Mouse (Mus musculus): ENCODE data around the gene Igf2bp2.

The Igf2bp2 gene

DNA sequence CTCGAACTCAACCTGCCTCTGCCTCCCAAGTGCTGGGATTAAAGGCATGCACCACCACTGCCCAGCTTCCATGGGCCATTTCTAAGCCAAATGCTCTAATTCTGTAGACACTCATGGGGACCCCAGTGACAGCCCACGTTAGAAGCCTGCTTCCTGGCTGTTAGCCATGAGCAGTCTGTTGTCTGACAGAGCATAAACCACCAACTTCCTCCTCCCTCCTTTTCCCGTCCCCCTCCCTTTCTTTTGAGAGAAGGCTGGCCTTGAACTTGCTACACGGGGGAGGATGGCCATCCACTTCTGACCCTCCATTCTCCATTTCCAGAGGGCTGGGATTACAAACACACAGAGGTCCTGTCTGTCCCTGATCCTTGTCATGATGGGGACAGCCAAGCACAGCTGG, 100.8 kb downstream of the Igf2bp2 start:
- Histone ChIP-seq H3K36me3 (ENCODE audit: insufficient read depth, low read length) (peaks cover 87% of the 10 kb centered on the region), H3K4me1 (replicated peaks; ENCODE audit: low read depth, low read length) (peaks cover 64% of the 10 kb centered on the region), H3K27me3 (ENCODE audit: insufficient read depth, low read length) (no peaks in the 10 kb centered on the region), H3K4me3 (replicated peaks; ENCODE audit: low read length) (no peak overlapping the region), H3K9me3 (ENCODE audit: low read length) (no peaks in the 10 kb centered on the region)
- no peak for TF ChIP-seq CTCF (conservative IDR thresholded peaks at IDR 0.05; ENCODE audit: low read length)

DNA sequence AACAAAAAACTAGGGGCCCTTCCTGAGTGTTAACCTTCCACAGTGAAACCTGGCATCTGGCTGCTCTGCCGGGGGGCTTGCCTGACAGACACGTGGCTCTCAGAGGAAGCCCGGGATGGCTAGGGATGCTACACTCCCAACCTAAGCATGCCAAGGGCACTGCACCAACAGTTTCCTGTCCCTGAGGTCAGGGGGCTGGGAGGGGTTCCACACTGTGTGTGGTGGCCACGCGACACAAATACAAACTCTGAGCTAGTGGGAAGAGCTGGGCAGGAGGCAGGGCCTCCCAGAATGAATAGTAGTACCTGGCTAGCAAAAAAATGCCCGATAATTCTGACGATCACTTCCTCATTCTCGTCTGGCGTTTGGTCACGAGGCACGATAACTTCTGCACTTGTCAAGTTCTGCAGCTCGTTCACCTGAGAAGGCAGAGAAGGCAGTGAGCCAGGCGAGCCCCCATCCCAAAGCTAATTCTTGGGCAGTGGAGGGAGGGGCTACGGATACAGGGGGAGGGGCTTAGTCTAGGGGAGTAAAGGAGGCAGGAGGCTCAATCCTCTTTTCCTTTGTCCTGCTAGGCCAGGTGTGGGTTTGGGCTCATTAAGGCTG, 101.4 kb downstream of the Igf2bp2 start:
- Histone ChIP-seq H3K9me3 (ENCODE audit: low read length) (no peaks in the 10 kb centered on the region), H3K27me3 (ENCODE audit: insufficient read depth, low read length) (no peaks in the 10 kb centered on the region), H3K4me1 (replicated peaks; ENCODE audit: low read depth, low read length) (peaks cover 59% of the 10 kb centered on the region), H3K4me3 (replicated peaks; ENCODE audit: low read length) (no peak overlapping the region; the same call in 1 of the 2 replicates), H3K36me3 (ENCODE audit: insufficient read depth, low read length) (peaks cover 82% of the 10 kb centered on the region)
- no peak for TF ChIP-seq POU5F1 (IDR thresholded peaks at IDR 0.05; ENCODE audit: borderline replicate concordance, low read length)
- TF ChIP-seq CTCF (conservative IDR thresholded peaks at IDR 0.05; ENCODE audit: low read length), result no peak
- TF ChIP-seq NANOG (IDR thresholded peaks at IDR 0.05; ENCODE audit: borderline replicate concordance, low read length), result no peak

DNA sequence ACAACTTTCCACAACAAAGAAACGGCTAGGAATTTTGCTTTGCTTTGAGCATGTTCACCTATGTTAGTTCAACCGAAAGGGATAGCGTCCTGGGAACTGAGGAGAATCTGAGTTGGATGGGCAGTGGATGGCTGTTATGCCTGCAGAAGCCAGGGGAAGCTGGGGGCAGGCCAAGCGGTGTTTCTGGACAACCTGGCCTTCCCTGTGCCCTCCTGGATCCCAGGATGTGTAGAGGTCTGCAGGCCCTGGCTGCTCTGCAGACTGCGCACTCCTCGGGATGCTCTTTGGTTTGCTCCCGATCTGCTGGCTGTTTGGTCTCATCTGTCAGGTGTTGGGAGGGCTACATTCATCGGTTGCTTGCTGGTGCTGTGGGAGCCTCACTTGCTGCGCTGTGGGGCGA, 102.7 kb downstream of the Igf2bp2 start:
- TF ChIP-seq CTCF (conservative IDR thresholded peaks at IDR 0.05; ENCODE audit: low read length) (no peak), POU5F1 (IDR thresholded peaks at IDR 0.05; ENCODE audit: borderline replicate concordance, low read length) (no peak), NANOG (IDR thresholded peaks at IDR 0.05; ENCODE audit: borderline replicate concordance, low read length) (no peak)

DNA sequence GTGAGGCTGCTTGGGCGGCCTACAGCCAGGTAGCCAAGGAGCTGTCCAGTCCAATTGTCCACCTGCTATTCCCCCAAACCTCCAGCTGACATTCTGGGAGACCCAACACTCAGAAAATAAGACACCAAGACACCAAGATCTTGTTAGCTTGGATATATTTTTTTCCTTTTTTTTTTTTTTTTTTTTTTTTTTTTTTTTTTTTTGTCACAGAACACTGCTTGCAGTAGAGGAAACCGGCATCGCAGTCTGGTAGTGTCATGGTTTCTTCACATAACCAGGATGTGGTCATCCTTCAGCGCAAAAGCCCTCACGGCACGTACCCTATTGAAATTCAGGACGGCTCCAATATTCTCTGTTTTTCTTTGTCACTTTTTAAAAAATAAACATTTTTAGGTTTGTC, 104.2 kb downstream of the Igf2bp2 start:
- peaks cover 54% of the 10 kb centered on the region for H3K36me3 ChIP-seq (ENCODE audit: insufficient read depth, low read length)
- H3K4me3 ChIP-seq (replicated peaks; ENCODE audit: low read length), result no peak overlapping the region
- no peaks in the 10 kb centered on the region for H3K9me3 ChIP-seq (ENCODE audit: low read length)
- TF ChIP-seq CTCF (conservative IDR thresholded peaks at IDR 0.05; ENCODE audit: low read length) (no peak), POU5F1 (IDR thresholded peaks at IDR 0.05; ENCODE audit: borderline replicate concordance, low read length) (no peak), NANOG (IDR thresholded peaks at IDR 0.05; ENCODE audit: borderline replicate concordance, low read length) (no peak)
- no peaks in the 10 kb centered on the region for H3K27me3 ChIP-seq (ENCODE audit: insufficient read depth, low read length)
- peaks cover 51% of the 10 kb centered on the region for H3K4me1 ChIP-seq (replicated peaks; ENCODE audit: low read depth, low read length)

More for the DNA sequence above, 102.7 kb downstream of the Igf2bp2 start:
- Histone ChIP-seq H3K9me3 (ENCODE audit: low read length) (no peaks in the 10 kb centered on the region), H3K4me1 (replicated peaks; ENCODE audit: low read depth, low read length) (peaks cover 51% of the 10 kb centered on the region), H3K27me3 (ENCODE audit: insufficient read depth, low read length) (no peaks in the 10 kb centered on the region), H3K36me3 (ENCODE audit: insufficient read depth, low read length) (peaks cover 70% of the 10 kb centered on the region), H3K4me3 (replicated peaks; ENCODE audit: low read length) (peak overlapping the region; percentile 43)

DNA sequence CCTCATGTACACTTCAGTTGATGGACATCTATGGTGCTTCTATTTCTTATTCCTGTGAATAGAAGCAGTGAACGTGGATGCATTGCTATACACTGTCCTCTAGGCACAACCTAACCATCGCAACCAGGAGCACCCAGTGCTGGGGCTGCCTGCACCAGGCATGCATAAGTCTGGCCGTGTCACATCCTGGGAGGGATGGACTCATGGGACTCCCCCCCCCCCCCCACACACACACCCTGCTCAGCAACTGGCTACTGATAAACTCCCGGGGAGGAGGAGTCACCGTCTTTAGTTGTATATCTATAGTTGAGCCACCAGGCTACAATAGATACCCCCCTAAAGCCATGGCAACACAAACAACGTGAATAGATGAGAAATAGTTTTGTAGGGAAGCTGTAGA, 105.6 kb downstream of the Igf2bp2 start:
- no peaks in the 10 kb centered on the region for H3K27me3 ChIP-seq (ENCODE audit: insufficient read depth, low read length)
- no peaks in the 10 kb centered on the region for H3K9me3 ChIP-seq (ENCODE audit: low read length)
- no peak for TF ChIP-seq CTCF (conservative IDR thresholded peaks at IDR 0.05; ENCODE audit: low read length)
- no peak for TF ChIP-seq POU5F1 (IDR thresholded peaks at IDR 0.05; ENCODE audit: borderline replicate concordance, low read length)
- TF ChIP-seq NANOG (IDR thresholded peaks at IDR 0.05; ENCODE audit: borderline replicate concordance, low read length), result no peak
- no peak overlapping the region for H3K4me3 ChIP-seq (replicated peaks; ENCODE audit: low read length)
- peaks cover 51% of the 10 kb centered on the region for H3K4me1 ChIP-seq (replicated peaks; ENCODE audit: low read depth, low read length)
- peaks cover 40% of the 10 kb centered on the region for H3K36me3 ChIP-seq (ENCODE audit: insufficient read depth, low read length)

DNA sequence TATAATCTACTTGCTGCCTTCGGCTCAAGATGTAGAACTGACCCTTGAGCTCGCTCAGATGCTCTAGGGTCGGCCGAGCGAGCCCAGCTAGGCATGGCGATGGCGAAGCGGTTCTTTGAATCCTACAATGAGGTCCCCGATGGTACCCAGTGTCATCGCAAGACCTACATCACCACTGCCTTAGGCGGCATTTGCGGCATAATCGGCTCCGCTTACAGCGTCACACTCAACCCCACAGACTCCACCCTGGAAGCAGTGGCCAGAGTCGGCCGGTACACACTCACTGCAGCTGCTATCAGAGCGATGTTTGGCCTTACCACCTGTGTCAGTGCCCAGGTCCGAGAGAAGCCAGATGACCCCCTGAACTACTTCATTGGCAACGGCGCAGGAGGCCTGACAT, 109.7 kb downstream of the Igf2bp2 start:
- Histone ChIP-seq H3K36me3 (ENCODE audit: insufficient read depth, low read length) (peaks cover 13% of the 10 kb centered on the region), H3K27me3 (ENCODE audit: insufficient read depth, low read length) (no peaks in the 10 kb centered on the region), H3K4me3 (replicated peaks; ENCODE audit: low read length) (peak overlapping the region; percentile 64), H3K4me1 (replicated peaks; ENCODE audit: low read depth, low read length) (peaks cover 25% of the 10 kb centered on the region), H3K9me3 (ENCODE audit: low read length) (no peaks in the 10 kb centered on the region)
- TF ChIP-seq NANOG (IDR thresholded peaks at IDR 0.05; ENCODE audit: borderline replicate concordance, low read length) (no peak), POU5F1 (IDR thresholded peaks at IDR 0.05; ENCODE audit: borderline replicate concordance, low read length) (no peak), CTCF (conservative IDR thresholded peaks at IDR 0.05; ENCODE audit: low read length) (no peak)

DNA sequence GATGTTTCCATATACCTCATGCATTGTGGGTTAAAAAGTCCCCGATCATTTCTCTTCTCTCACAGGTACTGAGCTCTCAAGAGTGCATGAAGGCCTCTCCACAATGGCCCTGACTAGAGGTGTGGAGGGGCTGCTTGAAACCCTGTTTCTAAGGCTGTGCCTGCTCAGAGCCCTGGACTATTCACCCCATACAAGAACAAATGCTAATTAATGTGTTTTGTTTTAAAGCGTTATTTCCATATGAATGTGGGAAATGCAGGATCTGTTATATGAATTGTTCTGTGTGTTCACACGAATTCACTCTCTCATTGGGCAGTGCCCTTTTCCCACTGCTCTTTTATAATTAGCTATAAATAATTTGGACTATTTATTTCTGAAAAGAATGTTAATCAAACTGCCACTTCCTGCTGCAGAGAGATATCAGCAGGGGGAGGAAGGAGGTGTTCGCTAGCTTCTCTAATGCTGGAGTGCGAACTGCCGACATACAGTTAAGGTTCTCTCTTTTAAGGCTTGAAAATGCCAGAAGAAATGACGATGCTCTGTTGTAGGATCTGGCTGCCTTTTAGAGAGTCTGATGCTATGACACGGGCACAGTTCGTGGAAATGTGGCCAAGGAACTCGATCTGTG, 116.2 kb downstream of the Igf2bp2 start:
- no peak overlapping the region for H3K4me3 ChIP-seq (replicated peaks; ENCODE audit: low read length)
- TF ChIP-seq POU5F1 (IDR thresholded peaks at IDR 0.05; ENCODE audit: borderline replicate concordance, low read length), result no peak
- no peak for TF ChIP-seq CTCF (conservative IDR thresholded peaks at IDR 0.05; ENCODE audit: low read length)
- no peak for TF ChIP-seq NANOG (IDR thresholded peaks at IDR 0.05; ENCODE audit: borderline replicate concordance, low read length)
- peaks cover 9% of the 10 kb centered on the region for H3K4me1 ChIP-seq (replicated peaks; ENCODE audit: low read depth, low read length)
- H3K36me3 ChIP-seq (ENCODE audit: insufficient read depth, low read length), result peaks cover 73% of the 10 kb centered on the region
- no peaks in the 10 kb centered on the region for H3K9me3 ChIP-seq (ENCODE audit: low read length)
- no peaks in the 10 kb centered on the region for H3K27me3 ChIP-seq (ENCODE audit: insufficient read depth, low read length)

DNA sequence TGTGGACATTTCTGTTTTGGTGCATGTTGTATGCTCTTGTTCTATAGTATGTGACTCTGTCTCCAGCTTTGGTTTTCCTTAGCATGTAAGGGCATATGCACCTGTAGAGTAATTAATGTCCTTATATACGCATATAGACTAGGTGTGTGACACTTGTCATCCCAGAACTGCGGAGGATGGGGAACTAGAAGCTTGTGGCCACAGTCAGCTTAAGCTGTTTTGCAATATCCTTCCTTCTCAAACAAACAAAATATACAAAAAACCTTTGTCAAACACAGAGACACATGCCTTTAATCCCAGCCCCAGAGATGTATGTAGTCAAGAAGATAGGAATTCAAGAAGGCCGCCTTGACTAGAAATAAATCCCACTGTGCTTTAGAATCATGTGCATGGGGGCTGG, 117.2 kb downstream of the Igf2bp2 start:
- H3K9me3 ChIP-seq (ENCODE audit: low read length), result no peaks in the 10 kb centered on the region
- H3K27me3 ChIP-seq (ENCODE audit: insufficient read depth, low read length), result no peaks in the 10 kb centered on the region
- no peak overlapping the region for H3K4me3 ChIP-seq (replicated peaks; ENCODE audit: low read length)
- peaks cover 82% of the 10 kb centered on the region for H3K36me3 ChIP-seq (ENCODE audit: insufficient read depth, low read length)
- peaks cover 9% of the 10 kb centered on the region for H3K4me1 ChIP-seq (replicated peaks; ENCODE audit: low read depth, low read length)
- TF ChIP-seq POU5F1 (IDR thresholded peaks at IDR 0.05; ENCODE audit: borderline replicate concordance, low read length) (no peak), CTCF (conservative IDR thresholded peaks at IDR 0.05; ENCODE audit: low read length) (no peak), NANOG (IDR thresholded peaks at IDR 0.05; ENCODE audit: borderline replicate concordance, low read length) (no peak)

DNA sequence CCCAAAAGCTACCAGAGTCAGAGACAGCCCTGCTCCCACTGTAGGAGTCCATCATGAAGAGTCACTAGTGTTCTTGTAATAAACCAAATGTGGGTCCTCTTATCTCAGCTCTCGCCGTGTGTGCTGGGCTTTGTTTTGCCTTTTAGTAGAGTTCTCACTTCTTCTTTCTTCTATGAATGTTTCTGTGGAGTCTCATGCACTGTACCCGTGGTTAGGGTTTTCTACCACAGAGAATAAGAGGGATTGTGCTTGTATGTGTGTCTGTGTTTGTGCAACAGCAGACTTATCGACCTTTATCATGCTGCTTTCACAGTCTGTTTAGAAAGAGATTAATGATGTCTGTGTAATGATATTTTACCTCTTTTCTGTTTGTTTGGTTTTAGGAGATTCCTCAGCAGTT, 119.3 kb downstream of the Igf2bp2 start:
- TF ChIP-seq NANOG (IDR thresholded peaks at IDR 0.05; ENCODE audit: borderline replicate concordance, low read length) (no peak), POU5F1 (IDR thresholded peaks at IDR 0.05; ENCODE audit: borderline replicate concordance, low read length) (no peak), CTCF (conservative IDR thresholded peaks at IDR 0.05; ENCODE audit: low read length) (no peak)

More for the DNA sequence above, 119.3 kb downstream of the Igf2bp2 start:
- no peak overlapping the region for H3K4me3 ChIP-seq (replicated peaks; ENCODE audit: low read length)
- peaks cover 97% of the 10 kb centered on the region for H3K36me3 ChIP-seq (ENCODE audit: insufficient read depth, low read length)
- H3K4me1 ChIP-seq (replicated peaks; ENCODE audit: low read depth, low read length), result peaks cover 9% of the 10 kb centered on the region
- 0 out of 2 replicates have a peak, but pooled peaks cover under 1% of the 10 kb centered on the region for H3K9me3 ChIP-seq (ENCODE audit: low read length)
- no peaks in the 10 kb centered on the region for H3K27me3 ChIP-seq (ENCODE audit: insufficient read depth, low read length)
